Mouse (Mus musculus) liver, postnatal 0 days (tissue): Measurements from ENCODE around the gene Dnajc10. TPM values are rescaled to one million over a fixed set of nuclear protein-coding genes. Genes with fewer than 3 reads are reported as not detected.

Experiments used
- ATAC-seq: fragments of 200-750 bp; cut with Nextera tagmentation; 2 replicates; pipeline ENCODE4 v1.8.0; 2017; ENCODE audit warnings: mild to moderate bottlenecking, moderate library complexity
- DNase-seq: peaks from one replicate; pipeline ENCODE4 v3.0.0-alpha.2; 2016
- H3K27ac ChIP-seq: fragments of 300-500 bp; sonication (generic); 2 replicates; pipeline ENCODE4 v1.5.1; 2014; ENCODE audit warnings: antibody characterized with exemption, moderate library complexity, mild to moderate bottlenecking, low read depth
- H3K27me3 ChIP-seq: fragments of 300-500 bp; sonication (generic); 2 replicates; pipeline ENCODE4 v1.6.1; 2014; ENCODE audit warnings: low read length, control low read depth, mixed read lengths; ENCODE audit not compliant: insufficient read depth
- H3K36me3 ChIP-seq: fragments of 300-500 bp; sonication (generic); replicated peaks from 2 replicates; pipeline ENCODE4 v1.6.1; 2014; ENCODE audit warnings: mild to moderate bottlenecking, control low read depth, low read length, moderate library complexity, mixed read lengths; ENCODE audit not compliant: insufficient read depth
- H3K4me1 ChIP-seq: fragments of 300-500 bp; sonication (generic); 2 replicates; pipeline ENCODE4 v1.6.1; 2014; ENCODE audit warnings: antibody characterized with exemption, mild to moderate bottlenecking, control low read depth; ENCODE audit not compliant: insufficient read depth
- H3K4me2 ChIP-seq: fragments of 300-500 bp; sonication (generic); 2 replicates; pipeline ENCODE4 v1.6.1; 2014; ENCODE audit warnings: low read depth, mild to moderate bottlenecking, low read length, moderate library complexity, mixed read lengths
- H3K4me3 ChIP-seq: fragments of 300-500 bp; sonication (generic); 2 replicates; pipeline ENCODE4 v1.5.1; 2014; ENCODE audit warnings: low read depth, low read length
- H3K9ac ChIP-seq: fragments of 300-500 bp; sonication (generic); replicated peaks from 2 replicates; pipeline ENCODE4 v1.6.1; 2014; ENCODE audit warnings: mild to moderate bottlenecking, moderate library complexity
- H3K9me3 ChIP-seq: fragments of 300-500 bp; sonication (generic); 2 replicates; pipeline ENCODE4 v1.6.1; 2016; ENCODE audit warnings: mild to moderate bottlenecking, control low read depth, low read length, mixed read lengths
- CTCF ChIP-seq: sonication (generic); IDR thresholded peaks from 2 replicates; pipeline ENCODE4 v1.5.1; 2016; ENCODE audit warnings: antibody characterized with exemption, low read depth
- EP300 ChIP-seq: IDR thresholded peaks from 2 replicates; pipeline ENCODE4 v1.6.1; 2016; ENCODE audit warnings: antibody characterized with exemption, low read depth, mild to moderate bottlenecking
- WGBS: fragments of 180-500 bp; shearing (Covaris S2); extraction: QIAGEN DNeasy Blood & Tissue Kit; methylation state at CpG from one replicate; pipeline ENCODE4 v1.1.7; 2014; ENCODE audit not compliant: insufficient replicate concordance; 5-methylcytosine and 5-hydroxymethylcytosine counted together
- polyA plus RNA-seq: library from polyadenylated mRNA; unstranded; fragments of >200 nt; fragmentation: Nextera tagmentation; extraction: Ambion mirVana; gene quantifications from 2 replicates; pipeline ENCODE4 v1.2.1, GENCODE M21; 2015

Dnajc10 gene
- polyA plus RNA-seq, 1 experiment from 2014 or later = 15.0 TPM

DNA sequence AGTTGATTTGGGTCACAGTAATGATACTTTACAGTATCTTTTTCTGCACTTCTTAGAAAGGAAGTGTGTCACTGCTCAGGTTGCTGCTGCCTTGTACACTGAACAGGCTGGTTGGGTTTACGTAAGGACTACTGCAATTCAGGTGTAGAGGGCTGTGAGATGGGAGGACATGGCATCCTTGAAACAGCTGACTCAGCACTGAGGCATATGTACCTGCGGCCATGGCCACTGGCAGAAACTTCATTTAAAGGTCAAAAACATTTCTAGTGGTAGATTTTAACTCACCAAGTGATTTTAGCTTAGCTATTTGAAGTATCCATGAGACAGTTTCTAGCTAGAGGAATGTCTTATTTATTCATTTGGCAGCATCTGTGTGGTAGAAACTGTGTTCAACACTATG lies 10.5 kb downstream of the Dnajc10 start:
- H3K36me3 ChIP-seq = peaks cover 52% of the 10 kb centered on the region
- TF ChIP-seq CTCF = no peak
- no peak for TF ChIP-seq EP300
- H3K9me3 ChIP-seq = no peaks in the 10 kb centered on the region
- H3K9ac ChIP-seq = no peak overlapping the region
- no peak overlapping the region for H3K4me3 ChIP-seq
- no peaks in the 10 kb centered on the region for H3K27me3 ChIP-seq
- no peak for DNase-seq
- WGBS = 91% methylated on average over 2 of the region's 2 CpGs
- no peak overlapping the region for H3K27ac ChIP-seq
- H3K4me2 ChIP-seq = no peak overlapping the region
- H3K4me1 ChIP-seq = no peaks in the 10 kb centered on the region
- no peak for ATAC-seq

DNA sequence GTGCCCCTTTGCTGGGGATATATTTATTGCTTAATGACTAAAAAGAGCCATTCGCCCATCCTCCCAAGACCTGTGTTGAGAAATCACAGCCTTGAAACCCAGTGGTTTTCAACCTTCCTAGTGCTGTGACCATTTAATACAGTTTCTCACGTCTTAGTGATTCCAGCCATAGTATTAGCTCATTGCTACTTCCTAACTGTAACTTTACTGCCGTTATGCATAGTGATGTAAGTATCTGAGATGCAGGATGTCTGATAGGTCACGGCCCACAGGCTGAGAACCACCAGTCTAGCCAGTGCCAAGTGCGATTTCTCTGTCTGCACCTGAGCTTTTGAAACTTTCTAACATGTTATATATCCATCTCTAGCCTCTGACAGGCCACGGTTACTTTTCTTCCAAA lies 12.0 kb downstream of the Dnajc10 start:
- no peaks in the 10 kb centered on the region for H3K27me3 ChIP-seq
- WGBS = 80% methylated on average over 6 of the region's 6 CpGs
- H3K36me3 ChIP-seq = peaks cover 45% of the 10 kb centered on the region
- DNase-seq (no peak), ATAC-seq (no peak)
- H3K9me3 ChIP-seq = no peaks in the 10 kb centered on the region
- H3K4me1 ChIP-seq = no peaks in the 10 kb centered on the region
- no peak overlapping the region for H3K4me3 ChIP-seq
- no peak overlapping the region for H3K4me2 ChIP-seq
- no peak overlapping the region for H3K27ac ChIP-seq
- H3K9ac ChIP-seq = no peak overlapping the region
- TF ChIP-seq EP300 (no peak), CTCF (no peak)

DNA sequence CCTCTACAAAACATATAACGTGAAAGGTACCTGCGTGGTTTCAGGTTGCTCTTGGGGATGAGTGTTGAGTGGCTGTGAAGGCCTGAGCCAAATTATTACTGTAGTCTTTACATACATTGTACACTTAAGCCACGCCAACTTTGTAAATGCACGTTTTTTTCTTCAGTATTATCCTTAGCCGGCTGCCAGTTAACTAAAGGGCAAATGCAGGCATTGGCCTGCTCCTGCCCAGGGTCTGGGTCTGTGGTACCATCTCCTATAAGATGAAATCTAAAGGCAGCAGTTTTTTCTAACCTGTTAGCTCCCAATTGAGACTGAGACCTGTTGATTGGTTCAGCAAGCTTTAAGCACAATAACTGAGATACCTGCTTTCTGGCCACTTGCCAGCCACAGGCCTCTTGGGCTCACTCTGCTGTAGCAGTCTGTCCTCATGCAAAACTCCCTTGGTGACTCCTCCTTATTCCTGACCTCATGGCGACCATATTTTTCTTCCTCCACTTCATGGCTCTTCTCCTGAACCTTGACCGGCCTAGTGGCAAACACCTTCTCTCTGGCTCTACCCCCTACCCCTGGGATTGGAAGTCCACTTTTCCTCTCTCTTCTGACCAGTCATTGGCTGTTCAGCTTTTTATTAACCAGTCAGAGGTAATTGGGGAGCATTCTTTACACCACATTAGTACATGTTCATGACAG lies 13.8 kb downstream of the Dnajc10 start:
- Histone ChIP-seq H3K4me3 (no peak overlapping the region), H3K9me3 (no peaks in the 10 kb centered on the region), H3K27ac (no peak overlapping the region), H3K27me3 (no peaks in the 10 kb centered on the region), H3K36me3 (peaks cover 36% of the 10 kb centered on the region), H3K4me2 (no peak overlapping the region), H3K9ac (no peak overlapping the region), H3K4me1 (no peaks in the 10 kb centered on the region)
- WGBS = 79% methylated on average over 7 of the region's 7 CpGs
- DNase-seq (no peak), ATAC-seq (no peak)
- no peak for TF ChIP-seq CTCF
- no peak for TF ChIP-seq EP300

DNA sequence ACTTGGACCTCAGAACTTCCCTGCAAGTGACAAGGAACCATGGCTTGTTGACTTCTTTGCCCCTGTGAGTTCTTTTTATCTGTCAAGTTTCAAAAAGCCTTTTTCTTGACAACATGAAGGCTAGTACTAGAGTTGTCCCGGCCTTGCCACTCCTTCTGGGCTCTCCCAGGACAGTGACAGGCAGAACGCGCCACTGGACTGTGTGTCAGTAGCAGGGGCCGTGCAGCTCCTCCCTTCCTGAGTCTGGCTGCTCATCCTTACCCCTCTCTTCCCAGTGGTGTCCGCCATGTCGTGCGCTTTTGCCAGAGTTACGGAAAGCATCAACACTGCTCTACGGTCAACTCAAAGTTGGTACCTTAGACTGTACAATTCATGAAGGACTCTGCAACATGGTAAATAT lies 25.3 kb downstream of the Dnajc10 start:
- WGBS = 93% methylated on average over 9 of the region's 9 CpGs

DNA sequence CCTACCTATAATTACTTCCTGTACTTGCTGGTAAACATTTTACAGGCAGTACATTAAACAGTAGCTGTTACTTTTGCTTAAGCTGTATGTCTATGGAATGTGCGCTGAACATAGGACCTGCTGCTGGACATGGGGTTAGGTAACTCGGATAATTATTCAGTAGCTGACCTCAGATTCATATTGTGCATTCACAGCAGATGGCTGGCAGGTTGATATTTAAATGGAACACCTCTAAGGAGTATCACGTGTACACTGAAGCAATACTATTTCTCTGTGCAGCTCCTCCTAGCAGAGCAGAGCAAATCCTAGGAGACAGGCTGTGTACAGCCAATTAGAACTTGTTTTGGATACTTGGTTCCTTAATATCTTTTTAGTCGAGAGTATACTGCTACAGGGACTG lies 39.3 kb downstream of the Dnajc10 start:
- Histone ChIP-seq H3K4me2 (no peak overlapping the region), H3K4me3 (no peak overlapping the region), H3K36me3 (peaks cover 20% of the 10 kb centered on the region), H3K27ac (no peak overlapping the region), H3K9me3 (no peaks in the 10 kb centered on the region), H3K4me1 (no peaks in the 10 kb centered on the region), H3K9ac (no peak overlapping the region), H3K27me3 (no peaks in the 10 kb centered on the region)
- DNase-seq (no peak), ATAC-seq (no peak)
- no peak for TF ChIP-seq CTCF
- no peak for TF ChIP-seq EP300
- WGBS = 78% methylated on average over 4 of the region's 4 CpGs

More for the DNA sequence above, 25.3 kb downstream of the Dnajc10 start:
- Histone ChIP-seq H3K9me3 (no peaks in the 10 kb centered on the region), H3K36me3 (peaks cover 49% of the 10 kb centered on the region), H3K4me2 (no peak overlapping the region), H3K27me3 (no peaks in the 10 kb centered on the region), H3K4me3 (no peak overlapping the region), H3K9ac (no peak overlapping the region), H3K27ac (no peak overlapping the region), H3K4me1 (no peaks in the 10 kb centered on the region)
- DNase-seq (no peak), ATAC-seq (no peak)
- no peak for TF ChIP-seq CTCF
- TF ChIP-seq EP300 = no peak

DNA sequence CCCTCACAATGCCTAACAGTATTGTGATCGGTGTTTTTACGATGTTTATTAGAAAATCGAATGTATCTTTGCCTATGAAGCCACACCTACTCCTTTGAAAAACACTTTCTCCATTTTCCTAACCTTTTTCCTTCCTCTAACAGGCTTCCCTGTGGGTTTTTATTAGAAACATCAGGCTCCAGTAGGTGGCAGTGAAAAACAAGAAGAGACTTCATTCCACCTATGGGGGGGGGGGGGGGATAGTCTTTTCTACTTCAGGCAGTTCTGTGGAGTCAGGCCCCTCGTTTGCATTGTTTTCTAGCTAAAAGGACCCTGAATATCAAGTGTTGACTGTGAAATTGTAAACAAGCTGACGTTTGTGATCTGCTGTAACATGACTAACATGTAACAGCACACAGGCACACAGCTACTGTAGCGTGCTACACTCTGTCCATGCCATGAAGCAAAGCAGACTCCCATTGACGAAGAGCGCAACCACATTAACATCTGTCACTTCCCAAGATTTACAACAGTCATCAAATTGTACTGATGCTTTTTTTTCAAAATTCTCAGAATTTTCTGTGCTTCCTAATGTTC lies 41.5 kb downstream of the Dnajc10 start:
- peaks cover 10% of the 10 kb centered on the region for H3K36me3 ChIP-seq
- no peaks in the 10 kb centered on the region for H3K4me1 ChIP-seq
- no peak overlapping the region for H3K27ac ChIP-seq
- no peak overlapping the region for H3K4me2 ChIP-seq
- no peaks in the 10 kb centered on the region for H3K27me3 ChIP-seq
- H3K9me3 ChIP-seq = no peaks in the 10 kb centered on the region
- H3K9ac ChIP-seq = no peak overlapping the region
- 56% methylated on average over 8 of the region's 8 CpGs for WGBS
- no peak for TF ChIP-seq EP300
- TF ChIP-seq CTCF = peak; percentile 49
- ATAC-seq (no peak), DNase-seq (no peak)
- H3K4me3 ChIP-seq = no peak overlapping the region
